ENCODE assay signal across 13 mouse cellular contexts in genomic region chr2:14130641-14131339, GRCm38 (mm10). TPM values are rescaled to one million over a fixed set of nuclear protein-coding genes. Genes with fewer than 3 reads are reported as not detected.
DNase-seq lines count a peak whose midpoint lies in the region; ATAC-seq and TF ChIP-seq lines count a peak whose summit lies in the region.
"Had no signal": no experiment of that assay in that cellular context is flagged by ENCODE, and none has a peak within 500 bp of the region (broad histone marks: within the 10 kb centered on the region; RNA-seq: fewer than 3 reads in every experiment).

No protein-coding gene starts in this region.

- intact Hi-C loops in heart, postnatal 14 days (cut with DNase I) = no loop called here

- no peak for ATAC-seq in heart, postnatal 0 days (ENCODE audit: insufficient read depth, low read depth)
- ATAC-seq in intestine, postnatal 0 days = peak; percentile 87
- no peak for ATAC-seq in forebrain, embryonic 14.5 days
- ATAC-seq: forebrain, embryonic 13.5 days; midbrain, embryonic 16.5 days had no signal

- H3K36me3 ChIP-seq in heart, postnatal 0 days (replicated peaks; ENCODE audit: control insufficient read depth, insufficient read depth, low read length) = peaks cover 36% of the 10 kb centered on the region
- peaks cover 13% of the 10 kb centered on the region for H3K36me3 ChIP-seq in intestine, postnatal 0 days (ENCODE audit: control insufficient read depth, insufficient read depth)
- H3K36me3 ChIP-seq in small intestine, adult 2 months (ENCODE audit: control insufficient read depth, insufficient read depth, low read length) = peaks cover 20% of the 10 kb centered on the region
- peaks cover 32% of the 10 kb centered on the region for H3K36me3 ChIP-seq in forebrain, embryonic 14.5 days (ENCODE audit: control insufficient read depth, insufficient read depth, low read length)

- TF ChIP-seq EP300 in heart, postnatal 0 days (IDR thresholded peaks at IDR 0.05; ENCODE audit: low read depth) = no peak

- no peaks in the 10 kb centered on the region for H3K9me3 ChIP-seq in heart, postnatal 0 days (replicated peaks; ENCODE audit: control insufficient read depth, low read length)
- no peaks in the 10 kb centered on the region for H3K9me3 ChIP-seq in intestine, postnatal 0 days (ENCODE audit: control insufficient read depth)
- no peaks in the 10 kb centered on the region for H3K9me3 ChIP-seq in forebrain, embryonic 14.5 days (replicated peaks; ENCODE audit: control insufficient read depth, low read length)
- H3K9me3 ChIP-seq: forebrain, embryonic 13.5 days; heart, embryonic 13.5 days had no signal

- no peak for TF ChIP-seq CTCF in heart, postnatal 0 days (IDR thresholded peaks at IDR 0.05; ENCODE audit: low read depth)
- TF ChIP-seq CTCF in intestine, postnatal 0 days (IDR thresholded peaks at IDR 0.05; ENCODE audit: low read depth) = no peak
- TF ChIP-seq CTCF in small intestine, adult 2 months (IDR thresholded peaks at IDR 0.05; ENCODE audit: extremely low read depth, insufficient read length, insufficient replicate concordance, low read depth, low read length) = no peak

- H3K9ac ChIP-seq in heart, postnatal 0 days (replicated peaks; ENCODE audit: low read depth, low read length) = no peak overlapping the region
- no peak overlapping the region for H3K9ac ChIP-seq in intestine, postnatal 0 days (ENCODE audit: low read depth, low read length)
- H3K9ac ChIP-seq in forebrain, embryonic 14.5 days (ENCODE audit: low read length) = no peak overlapping the region
- H3K9ac ChIP-seq: forebrain, embryonic 13.5 days; heart, embryonic 13.5 days had no signal

- H3K27me3 ChIP-seq in heart, postnatal 0 days (ENCODE audit: control insufficient read depth, insufficient read depth, low read length) = no peaks in the 10 kb centered on the region
- no peaks in the 10 kb centered on the region for H3K27me3 ChIP-seq in intestine, postnatal 0 days (replicated peaks; ENCODE audit: control insufficient read depth, insufficient read depth, low read length)
- no peaks in the 10 kb centered on the region for H3K27me3 ChIP-seq in small intestine, adult 2 months (ENCODE audit: control insufficient read depth, insufficient read depth, low read length)
- no peaks in the 10 kb centered on the region for H3K27me3 ChIP-seq in forebrain, embryonic 14.5 days (replicated peaks; ENCODE audit: control insufficient read depth, insufficient read depth, low read length)
- H3K27me3 ChIP-seq: forebrain, embryonic 13.5 days; heart, embryonic 13.5 days had no signal

- H3K4me1 ChIP-seq in heart, postnatal 0 days (ENCODE audit: control insufficient read depth, insufficient read depth) = no peaks in the 10 kb centered on the region
- H3K4me1 ChIP-seq in intestine, postnatal 0 days (replicated peaks; ENCODE audit: control insufficient read depth, insufficient read depth, low read length) = peaks cover 6% of the 10 kb centered on the region; the same call in 1 of the 2 replicates
- H3K4me1 ChIP-seq in small intestine, adult 2 months (ENCODE audit: control insufficient read depth, insufficient read depth, insufficient read length, low read length) = peaks cover 4% of the 10 kb centered on the region; the same call in 1 of the 2 replicates
- no peaks in the 10 kb centered on the region for H3K4me1 ChIP-seq in forebrain, embryonic 14.5 days (ENCODE audit: control insufficient read depth, insufficient read depth, low read length)
- H3K4me1 ChIP-seq: forebrain, embryonic 13.5 days; heart, embryonic 13.5 days had no signal

- peak overlapping the region; percentile 25; the same call in 1 of the 2 replicates for H3K27ac ChIP-seq in heart, postnatal 0 days (ENCODE audit: low read depth)
- H3K27ac ChIP-seq in intestine, postnatal 0 days (ENCODE audit: low read depth, low read length) = no peak overlapping the region
- peak overlapping the region; percentile 55; the same call in 1 of the 2 replicates for H3K27ac ChIP-seq in small intestine, adult 2 months (ENCODE audit: insufficient read depth, low read depth, low read length)
- no peak overlapping the region for H3K27ac ChIP-seq in forebrain, embryonic 14.5 days (ENCODE audit: low read depth, low read length)
- H3K27ac ChIP-seq: forebrain, embryonic 13.5 days; heart, embryonic 13.5 days had no signal

- no peak for TF ChIP-seq POLR2A in small intestine, adult 2 months (IDR thresholded peaks at IDR 0.05; ENCODE audit: low read depth, low read length)

- 86% methylated on average over 12 of the region's 12 CpGs for WGBS in heart, postnatal 0 days
- WGBS in intestine, postnatal 0 days = 37% methylated on average over 12 of the region's 12 CpGs
- WGBS in small intestine, adult 2 months = 23% methylated on average over 12 of the region's 12 CpGs
- 90% methylated on average over 12 of the region's 12 CpGs for WGBS in forebrain, embryonic 14.5 days

- DNase-seq in heart, postnatal 0 days (ENCODE audit: low spot score) = no peak
- no peak for DNase-seq in heart, postnatal 14 days
- peak; percentile 48 for DNase-seq in T-cell, adult 2 months (ENCODE audit: low spot score)
- no peak for DNase-seq in cerebellum, postnatal 10 days
- no peak for DNase-seq in adrenal gland, adult 2 months
- DNase-seq in forebrain, embryonic 14.5 days (ENCODE audit: low spot score) = no peak
- DNase-seq: embryo, embryonic 11 days had no signal

- no peak overlapping the region for H3K4me2 ChIP-seq in heart, postnatal 0 days (ENCODE audit: low read depth, low read length)
- peak overlapping the region; percentile 51 for H3K4me2 ChIP-seq in intestine, postnatal 0 days (replicated peaks; ENCODE audit: low read depth)
- no peak overlapping the region for H3K4me2 ChIP-seq in forebrain, embryonic 14.5 days (ENCODE audit: low read length)
- H3K4me2 ChIP-seq: forebrain, embryonic 13.5 days; heart, embryonic 13.5 days had no signal

- no peak overlapping the region for H3K4me3 ChIP-seq in heart, postnatal 0 days (ENCODE audit: low read depth, low read length)
- H3K4me3 ChIP-seq in intestine, postnatal 0 days (ENCODE audit: low read depth, low read length) = no peak overlapping the region
- H3K4me3 ChIP-seq in small intestine, adult 2 months (ENCODE audit: low read depth, low read length) = no peak overlapping the region
- H3K4me3 ChIP-seq in forebrain, embryonic 14.5 days (ENCODE audit: low read depth, low read length) = no peak overlapping the region
- H3K4me3 ChIP-seq: forebrain, embryonic 13.5 days; heart, embryonic 13.5 days had no signal

RNA-seq across cellular contexts. Expression of gene Tmem236, which starts 43.5 kb away (rescaled TPM):
- total RNA-seq in heart, postnatal 0 days (2014; rRNA removed; ENCODE audit: low replicate concordance) = 1.2 TPM in 1 of 2 replicates, not detected in the other
- 0.04 and 0.07 TPM in 2 replicates for polyA plus RNA-seq in heart, postnatal 0 days (2015; fragmentation: Nextera tagmentation; extraction: Ambion mirVana)
- total RNA-seq in heart, postnatal 14 days (2021) = under 1 TPM in 1 of 2 experiments, not detected in 1; 0.07 TPM
- polyA plus RNA-seq in intestine, postnatal 0 days (2015; fragmentation: Nextera tagmentation; extraction: Ambion mirVana) = 12.2 and 14.6 TPM in 2 replicates
- 13.8 and 36.8 TPM in 2 replicates for polyA plus RNA-seq in small intestine, adult 2 months (2012; rRNA removed)
- total RNA-seq in adrenal gland, adult 2 months (2021) = not detected
- polyA plus RNA-seq in adrenal gland, adult 2 months (2012; rRNA removed) = 0.02 TPM in 1 of 2 replicates, not detected in the other
- not detected in 2 replicates for polyA plus RNA-seq in forebrain, embryonic 14.5 days (2014; fragmentation: Nextera tagmentation; extraction: Ambion mirVana)
- polyA plus RNA-seq: limb, embryonic 11.5 days had no signal

RNA-seq across cellular contexts. Expression of gene Stam, which starts 56.9 kb away (rescaled TPM):
- 27.7 and 42.7 TPM in 2 replicates for total RNA-seq in heart, postnatal 0 days (2014; rRNA removed; ENCODE audit: low replicate concordance)
- polyA plus RNA-seq in heart, postnatal 0 days (2015; fragmentation: Nextera tagmentation; extraction: Ambion mirVana) = 29.9 and 30.7 TPM in 2 replicates
- total RNA-seq in heart, postnatal 14 days (2021) = 10 to 100 TPM; 29.5 to 30.9 TPM
- 21.2 and 21.8 TPM in 2 replicates for polyA plus RNA-seq in intestine, postnatal 0 days (2015; fragmentation: Nextera tagmentation; extraction: Ambion mirVana)
- polyA plus RNA-seq in small intestine, adult 2 months (2012; rRNA removed) = 5.0 and 9.6 TPM in 2 replicates
- 10 to 100 TPM; 49.0 to 52.6 TPM for total RNA-seq in adrenal gland, adult 2 months (2021)
- 19.4 and 30.4 TPM in 2 replicates for polyA plus RNA-seq in adrenal gland, adult 2 months (2012; rRNA removed)
- polyA plus RNA-seq in forebrain, embryonic 14.5 days (2014; fragmentation: Nextera tagmentation; extraction: Ambion mirVana) = 128 and 139 TPM in 2 replicates

Comparison
In these comparisons a context has a peak if more than half of its experiments do, and no peak if none do; other contexts are left out.
1. H3K27ac ChIP-seq: peak in heart, postnatal 0 days (single experiment) and small intestine, adult 2 months (single experiment); none in intestine, postnatal 0 days (single experiment) and forebrain, embryonic 14.5 days (single experiment).
2. RNA of gene Tmem236, which starts 43.5 kb away (polyA plus RNA-seq): 13.8 to 36.8 TPM in small intestine, adult 2 months and 12.2 to 14.6 TPM in intestine, postnatal 0 days; 0.04 to 0.07 TPM in heart, postnatal 0 days, 0.02 TPM in adrenal gland, adult 2 months and not detected in forebrain, embryonic 14.5 days; every median in the first group is over 10 times any median in the second.